In genomic region chrX:13655906-13656305, GRCm38 (mm10) we compare ENCODE assay signal across 19 mouse cellular contexts. TPM values are rescaled to one million over a fixed set of nuclear protein-coding genes. Genes with fewer than 3 reads are reported as not detected.
DNase-seq lines count a peak whose midpoint lies in the region; ATAC-seq and TF ChIP-seq lines count a peak whose summit lies in the region.
"Had no signal": no experiment of that assay in that cellular context is flagged by ENCODE, and none has a peak within 500 bp of the region (broad histone marks: within the 10 kb centered on the region; RNA-seq: fewer than 3 reads in every experiment).

No protein-coding gene starts in this region.

- in situ Hi-C loops in CH12.LX (cut with MboI; ENCODE audit: low pct_ligation_motif_present, low pct_unique_long_range_greater_than_20kb, low sequenced_read_pairs): loop anchor here (10.0 to 25.0 kb wide), 2 partner anchors 191 to 419 kb away; partner anchors contain the start of gene Nyx

- dilution Hi-C loops in CH12.LX (cut with MboI; ENCODE audit: extremely low pct_ligation_motif_present, extremely low pct_unique_long_range_greater_than_20kb, low sequenced_read_pairs): no loop called here

- H3K4me3 ChIP-seq in lung, postnatal 0 days (ENCODE audit: low read depth, low read length): no peak overlapping the region
- H3K4me3 ChIP-seq in CH12.LX (replicated peaks in 1 of 3; ENCODE audit: low read depth in 2 of 3, low read length in 2 of 3, poor library complexity in 1 of 3) (peak overlapping the region; percentile 17 to 46 (median 18)), macrophage (ENCODE audit: inconsistent target) (no peak overlapping the region)
- H3K4me3 ChIP-seq in cortical plate, adult 2 months (ENCODE audit: insufficient read depth, low read length): no peak overlapping the region
- H3K4me3 ChIP-seq in midbrain, embryonic 13.5 days (replicated peaks): no peak overlapping the region
- H3K4me3 ChIP-seq: forebrain, embryonic 10.5 days; hindbrain, embryonic 10.5 days; limb, embryonic 12.5 days; stomach, embryonic 15.5 days had no signal

- peak; percentile 9 for DNase-seq in lung, postnatal 0 days (ENCODE audit: low spot score)
- no peak for DNase-seq in lung, postnatal 25 days (ENCODE audit: low spot score)
- no peak for DNase-seq in CH12.LX (ENCODE audit: extremely low read depth)
- no peak for DNase-seq in right cerebral cortex, postnatal 25 days
- DNase-seq: adrenal gland, postnatal 36 days; cerebellum, adult 18-20 months; kidney, adult 11 months; lung, postnatal 4 days; right cerebral cortex, postnatal 14 days had no signal

- no peak for TF ChIP-seq EP300 in lung, postnatal 0 days (IDR thresholded peaks at IDR 0.05)
- no peak for TF ChIP-seq EP300 in CH12.LX (IDR thresholded peaks at IDR 0.05; ENCODE audit: low read length)

- TF ChIP-seq CTCF in lung, postnatal 0 days (IDR thresholded peaks at IDR 0.05): no peak
- TF ChIP-seq CTCF in CH12.LX (conservative IDR thresholded peaks at IDR 0.05 in 1 of 2, IDR thresholded peaks at IDR 0.05 in 1 of 2; ENCODE audit: low read depth in 2 of 2, low read length in 2 of 2): no peak
- TF ChIP-seq CTCF in cortical plate, adult 2 months (IDR thresholded peaks at IDR 0.05; ENCODE audit: extremely low read depth, insufficient read depth, low read length): no peak

- H3K9ac ChIP-seq in lung, postnatal 0 days (replicated peaks; ENCODE audit: low read depth): no peak overlapping the region
- H3K9ac ChIP-seq in CH12.LX (ENCODE audit: insufficient read depth, low read depth): peak overlapping the region; percentile 66
- H3K9ac ChIP-seq in midbrain, embryonic 13.5 days (replicated peaks): no peak overlapping the region
- H3K9ac ChIP-seq: limb, embryonic 12.5 days; stomach, embryonic 15.5 days had no signal

- no peak overlapping the region for H3K4me2 ChIP-seq in lung, postnatal 0 days (replicated peaks; ENCODE audit: low read depth, low read length)
- H3K4me2 ChIP-seq in CH12.LX (ENCODE audit: insufficient read depth, low read depth, poor library complexity, severe bottlenecking): peak overlapping the region; percentile 74; the same call in 1 of the 2 replicates
- no peak overlapping the region for H3K4me2 ChIP-seq in midbrain, embryonic 13.5 days (replicated peaks)
- H3K4me2 ChIP-seq: limb, embryonic 12.5 days; stomach, embryonic 15.5 days had no signal

- no peak for TF ChIP-seq RAD21 in CH12.LX (IDR thresholded peaks at IDR 0.05; ENCODE audit: low read depth, low read length)

- no peak for ATAC-seq in lung, postnatal 0 days
- no peak for ATAC-seq in midbrain, embryonic 13.5 days

- WGBS in lung, postnatal 0 days: 68% methylated on average over 6 of the region's 6 CpGs
- whole genome bisulfite sequencing in macrophage (ENCODE audit: missing documents): 39% methylated on average over 5 of the region's 6 CpGs
- WGBS in midbrain, embryonic 13.5 days: 89% methylated on average over 6 of the region's 6 CpGs

- H3K27me3 ChIP-seq in lung, postnatal 0 days (replicated peaks; ENCODE audit: insufficient read depth, low read length): no peaks in the 10 kb centered on the region
- H3K27me3 ChIP-seq in CH12.LX (replicated peaks): no peaks in the 10 kb centered on the region
- H3K27me3 ChIP-seq in midbrain, embryonic 13.5 days: no peaks in the 10 kb centered on the region
- H3K27me3 ChIP-seq: limb, embryonic 12.5 days; stomach, embryonic 15.5 days had no signal

- H3K79me2 ChIP-seq in CH12.LX (replicated peaks; ENCODE audit: control insufficient read depth, extremely low read depth, insufficient read depth, poor library complexity, severe bottlenecking) (no peaks in the 10 kb centered on the region), macrophage (ENCODE audit: inconsistent target) (no peaks in the 10 kb centered on the region)

- H3K4me1 ChIP-seq in lung, postnatal 0 days (ENCODE audit: insufficient read depth, low read depth, low read length): no peaks in the 10 kb centered on the region; the same call in 1 of the 2 replicates
- H3K4me1 ChIP-seq in CH12.LX (ENCODE audit: control insufficient read depth in 1 of 2, insufficient read depth in 2 of 2): peaks cover 12 to 49% of the 10 kb centered on the region in 2 experiments; a peak in 3 of 4 replicates
- H3K4me1 ChIP-seq in cortical plate, adult 2 months (ENCODE audit: control insufficient read depth, insufficient read depth, low read length): peaks cover 2% of the 10 kb centered on the region; the same call in 1 of the 2 replicates
- H3K4me1 ChIP-seq in midbrain, embryonic 13.5 days (replicated peaks): no peaks in the 10 kb centered on the region
- H3K4me1 ChIP-seq: forebrain, embryonic 10.5 days; hindbrain, embryonic 10.5 days; limb, embryonic 12.5 days; stomach, embryonic 15.5 days had no signal

- no peaks in the 10 kb centered on the region for H3K36me3 ChIP-seq in lung, postnatal 0 days (ENCODE audit: insufficient read depth, low read length)
- H3K36me3 ChIP-seq in CH12.LX (replicated peaks in 1 of 2; ENCODE audit: control insufficient read depth in 1 of 2, insufficient read depth in 1 of 2, low read length in 1 of 2) (no peaks in the 10 kb centered on the region), macrophage (ENCODE audit: inconsistent target) (no peaks in the 10 kb centered on the region)
- no peaks in the 10 kb centered on the region for H3K36me3 ChIP-seq in midbrain, embryonic 13.5 days
- H3K36me3 ChIP-seq: forebrain, embryonic 10.5 days; G1E; hindbrain, embryonic 10.5 days; limb, embryonic 12.5 days; stomach, embryonic 15.5 days had no signal

- TF ChIP-seq POLR2A in CH12.LX (IDR thresholded peaks at IDR 0.05; ENCODE audit: low read depth, low read length): no peak
- no peak for TF ChIP-seq POLR2A in cortical plate, adult 2 months (IDR thresholded peaks at IDR 0.05; ENCODE audit: extremely low read depth, insufficient read depth, low read length)

- H3K27ac ChIP-seq in lung, postnatal 0 days (ENCODE audit: low read length): no peak overlapping the region
- H3K27ac ChIP-seq in CH12.LX (ENCODE audit: insufficient read depth, low read depth) (peak overlapping the region; percentile 97), macrophage (peak overlapping the region; percentile 93)
- peak overlapping the region; percentile 73 for H3K27ac ChIP-seq in cortical plate, adult 2 months (ENCODE audit: insufficient read depth, low read length)
- H3K27ac ChIP-seq in midbrain, embryonic 13.5 days: no peak overlapping the region
- H3K27ac ChIP-seq: forebrain, embryonic 10.5 days; hindbrain, embryonic 10.5 days; limb, embryonic 12.5 days; stomach, embryonic 15.5 days had no signal

- H3K9me3 ChIP-seq in lung, postnatal 0 days (ENCODE audit: low read length): no peaks in the 10 kb centered on the region
- H3K9me3 ChIP-seq in CH12.LX (replicated peaks; ENCODE audit: low read length): no peaks in the 10 kb centered on the region
- H3K9me3 ChIP-seq in midbrain, embryonic 13.5 days: no peaks in the 10 kb centered on the region
- H3K9me3 ChIP-seq: forebrain, embryonic 10.5 days; G1E; hindbrain, embryonic 10.5 days; limb, embryonic 12.5 days; stomach, embryonic 15.5 days had no signal

TF ChIP-seq in CH12.LX, 34 proteins besides CTCF, POLR2A, EP300 and RAD21:
- TF ChIP-seq UBTF (IDR thresholded peaks at IDR 0.05; ENCODE audit: low read depth, low read length) (no peak), KAT2A (IDR thresholded peaks at IDR 0.05; ENCODE audit: insufficient replicate concordance, low read length) (no peak), NELFE (IDR thresholded peaks at IDR 0.05; ENCODE audit: low read depth, low read length) (no peak), ETS1 (conservative IDR thresholded peaks at IDR 0.05; ENCODE audit: low read depth, low read length) (no peak)

RNA-seq across cellular contexts. Expression of gene Gpr82, which starts 5.3 kb away (rescaled TPM):
- 0.07 and 0.32 TPM in 2 replicates for polyA plus RNA-seq in lung, postnatal 0 days (2015; fragmentation: Nextera tagmentation; extraction: Ambion mirVana)
- 0.04 TPM in 1 of 2 replicates, not detected in the other for total RNA-seq in CH12.LX (2012; rRNA removed)
- total RNA-seq in CH12.LX (2014; rRNA removed): 0.30 and 0.58 TPM in 2 replicates
- 0.10 and 0.11 TPM in 2 replicates for polyA plus RNA-seq in CH12.LX (2012; ENCODE audit: insufficient read length, low read depth)
- polyA plus RNA-seq in cortical plate, adult 2 months (2012; rRNA removed): 0.04 TPM in 2 replicates
- under 1 TPM in 2 of 26 experiments, not detected in 24; 0.34 to 0.63 TPM for total RNA-seq in macrophage (2018; cell fraction: chromatin; rRNA removed)
- under 1 TPM in 17 of 26 experiments, not detected in 9; 0.04 to 0.29 (median 0.17) TPM for total RNA-seq in macrophage (2018; cell fraction: cytosol; rRNA removed)
- 1 to 10 TPM in 1 of 26 experiments, under 1 TPM in 10, not detected in 15; 0.17 to 1.6 (median 0.32) TPM for total RNA-seq in macrophage (2018; cell fraction: nucleus; rRNA removed)
- 0.37 to 0.41 TPM in 2 of 3 replicates, not detected in the other for polyA plus RNA-seq in macrophage (2018)
- polyA plus RNA-seq in midbrain, embryonic 13.5 days (2015; fragmentation: Nextera tagmentation; extraction: Ambion mirVana): 0.44 and 1.1 TPM in 2 replicates
- total RNA-seq: layer of hippocampus, adult 8-10 months; midbrain, postnatal 0 days had no signal
- polyA plus RNA-seq: G1E had no signal

RNA-seq across cellular contexts. Expression of gene Gpr34, which starts 24.0 kb away (rescaled TPM):
- polyA plus RNA-seq in lung, postnatal 0 days (2015; fragmentation: Nextera tagmentation; extraction: Ambion mirVana): 4.3 and 4.4 TPM in 2 replicates
- 1.5 and 3.4 TPM in 2 replicates for total RNA-seq in CH12.LX (2012; rRNA removed)
- 15.7 and 17.2 TPM in 2 replicates for total RNA-seq in CH12.LX (2014; rRNA removed)
- 4.1 and 4.9 TPM in 2 replicates for polyA plus RNA-seq in CH12.LX (2012; ENCODE audit: insufficient read length, low read depth)
- 14.7 and 15.3 TPM in 2 replicates for polyA plus RNA-seq in cortical plate, adult 2 months (2012; rRNA removed)
- 1 to 10 TPM in 4 of 26 experiments, under 1 TPM in 9, not detected in 13; 0.29 to 7.7 (median 0.88) TPM for total RNA-seq in macrophage (2018; cell fraction: chromatin; rRNA removed)
- 10 to 100 TPM in 12 of 26 experiments, 1 to 10 TPM in 2, under 1 TPM in 12; 0.40 to 26.6 (median 4.5) TPM for total RNA-seq in macrophage (2018; cell fraction: cytosol; rRNA removed)
- total RNA-seq in macrophage (2018; cell fraction: nucleus; rRNA removed): 10 to 100 TPM in 2 of 26 experiments, 1 to 10 TPM in 10, under 1 TPM in 11, not detected in 3; 0.33 to 17.4 (median 2.7) TPM
- polyA plus RNA-seq in macrophage (2018): 10.4 to 30.0 TPM (median 24.8 TPM) in 3 replicates
- 2.7 and 3.0 TPM in 2 replicates for polyA plus RNA-seq in midbrain, embryonic 13.5 days (2015; fragmentation: Nextera tagmentation; extraction: Ambion mirVana)
- polyA plus RNA-seq: G1E had no signal

Comparison
In these comparisons a context has a peak if more than half of its experiments do, and no peak if none do; other contexts are left out.
1. H3K27ac ChIP-seq: peak in CH12.LX (single experiment), cortical plate, adult 2 months (single experiment) and macrophage (single experiment); none in lung, postnatal 0 days (single experiment) and midbrain, embryonic 13.5 days (single experiment).
2. H3K4me3 ChIP-seq: peak in CH12.LX (3 of 3); none in lung, postnatal 0 days (single experiment), cortical plate, adult 2 months (single experiment), macrophage (single experiment) and midbrain, embryonic 13.5 days (single experiment).